Mouse (Mus musculus): ENCODE results near the gene Aff1.

DNA sequence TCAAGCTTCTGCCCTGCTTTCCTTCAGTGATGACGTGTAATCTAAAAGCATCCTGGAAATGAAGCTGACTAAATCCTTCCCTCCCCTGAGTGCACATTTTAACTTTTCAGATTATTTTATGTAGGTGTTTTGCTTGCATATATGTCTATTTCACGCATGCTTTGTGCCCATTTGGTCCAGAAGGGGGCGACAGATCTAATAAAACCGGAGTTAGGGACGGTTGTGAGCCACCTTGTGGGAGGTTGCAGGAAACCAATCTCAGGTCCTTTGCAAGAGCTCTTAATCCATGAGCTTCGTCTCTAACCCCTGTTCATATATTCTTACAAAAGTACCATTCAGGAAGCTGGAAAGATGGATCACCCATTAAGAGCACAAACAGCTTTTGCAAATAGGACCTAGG, 37.9 kb upstream of the Aff1 start:
- TF ChIP-seq CTCF (IDR thresholded peaks at IDR 0.05; ENCODE audit: low read depth) (peak; percentile 76), EP300 (IDR thresholded peaks at IDR 0.05; ENCODE audit: low read depth) (no peak)
